Mouse (Mus musculus) thymus, postnatal 10 days (tissue): ENCODE results near the gene Gm29776.
A peak's percentile ranks its signal among the peaks of the same experiment; 100 is the strongest.

Experiments used
- DNase-seq, 2 experiments: peaks; one replicate each; pipeline ENCODE4 v3.0.0; 2021; ENCODE audit warnings: low spot score in 2 of 2

Gm29776 gene

GRCm38 (mm10) chr14:54709054-54709453 lies 10.4 kb upstream of the Gm29776 start:
- DNase-seq: no peak

GRCm38 (mm10) chr14:54706589-54707320 lies 8.1 kb upstream of the Gm29776 start:
- no peak for DNase-seq

GRCm38 (mm10) chr14:54705844-54706243 lies 7.2 kb upstream of the Gm29776 start:
- no peak for DNase-seq

GRCm38 (mm10) chr14:54703207-54703606 lies 4.6 kb upstream of the Gm29776 start:
- DNase-seq: no peak

GRCm38 (mm10) chr14:54701298-54701697 lies 2.7 kb upstream of the Gm29776 start:
- DNase-seq: peak; percentile 79 to 93

GRCm38 (mm10) chr14:54699586-54699985 lies 953 bp upstream of the Gm29776 start:
- no peak for DNase-seq

- DNase-seq: no peak
Observed at GRCm38 (mm10) chr14:54696752-54697151, 1.9 kb downstream of the Gm29776 start.

GRCm38 (mm10) chr14:54695042-54695441 lies 3.6 kb downstream of the Gm29776 start:
- DNase-seq: no peak

GRCm38 (mm10) chr14:54687251-54687650 lies 11.4 kb downstream of the Gm29776 start:
- no peak for DNase-seq

GRCm38 (mm10) chr14:54686522-54687143 lies 12.0 kb downstream of the Gm29776 start, which contains the start of gene Acin1:
Gene Acin1 (minus strand): TSS chr14:54686931.
- peak; percentile 100 for DNase-seq

- peak; percentile 73 to 78 for DNase-seq
Observed at GRCm38 (mm10) chr14:54686063-54686521, 12.5 kb downstream of the Gm29776 start, which contains the start of gene 1700123O20Rik. Gene 1700123O20Rik (plus strand): TSS chr14:54686216.

GRCm38 (mm10) chr14:54685471-54685870 lies 13.2 kb downstream of the Gm29776 start:
- DNase-seq: no peak

GRCm38 (mm10) chr14:54682396-54682795 lies 16.2 kb downstream of the Gm29776 start:
- no peak for DNase-seq

GRCm38 (mm10) chr14:54678657-54679304 lies 19.9 kb downstream of the Gm29776 start:
- DNase-seq: no peak

- DNase-seq: no peak
Observed at GRCm38 (mm10) chr14:54676290-54676689, 22.3 kb downstream of the Gm29776 start.

GRCm38 (mm10) chr14:54674317-54674716 lies 24.3 kb downstream of the Gm29776 start:
- no peak for DNase-seq

GRCm38 (mm10) chr14:54669381-54669780 lies 29.3 kb downstream of the Gm29776 start:
- DNase-seq: peak in 1 of 2 experiments; percentile 59

GRCm38 (mm10) chr14:54664477-54665222 lies 34.0 kb downstream of the Gm29776 start:
- DNase-seq: no peak

- peak in 1 of 2 experiments; percentile 52 for DNase-seq
Observed at GRCm38 (mm10) chr14:54660009-54660408, 38.6 kb downstream of the Gm29776 start.

GRCm38 (mm10) chr14:54653496-54653895 lies 45.1 kb downstream of the Gm29776 start:
- DNase-seq: peak; percentile 72 to 80

- no peak for DNase-seq
Observed at GRCm38 (mm10) chr14:54652787-54653186, 45.8 kb downstream of the Gm29776 start.

- no peak for DNase-seq
Observed at GRCm38 (mm10) chr14:54651556-54651955, 47.1 kb downstream of the Gm29776 start.
